Mouse (Mus musculus) stomach, postnatal 0 days (tissue): ENCODE results near the gene Hbb-bh2.

Experiments
- CTCF ChIP-seq: IDR thresholded peaks from 2 replicates; pipeline ENCODE4 v1.5.1; 2016; ENCODE audit warnings: antibody characterized with exemption, low read depth, mild to moderate bottlenecking, moderate library complexity
- EP300 ChIP-seq: optimal IDR thresholded peaks from 2 replicates; pipeline ENCODE3; 2016; ENCODE audit warnings: antibody characterized with exemption

- TF ChIP-seq CTCF (no peak), EP300 (no peak)
These were observed 12.8 kb upstream of the Hbb-bh2 start, which contains the start of gene Hbb-y for GRCm38 (mm10) chr7:103853090-103853489.
